Mouse (Mus musculus) megakaryocyte-erythroid progenitor cell, adult 5-6 weeks (primary cell): ENCODE measurements at regions not wholly inside any gene's neighbourhood (a gene's known extent, or its start where the extent isn't known, plus 50 kb on each side); places are given as distances from the start of the nearest gene placed in this dataset.

ENCODE experiments used
- ATAC-seq: replicated peaks from 2 replicates; pipeline ENCODE4 v1.8.0; 2016; ENCODE audit warnings: mild to moderate bottlenecking, inconsistent platforms; ENCODE audit not compliant: severe bottlenecking, poor library complexity, low FRiP score, low TSS enrichment

GRCm38 (mm10) chr9:79301580-79301979 lies 417.1 kb downstream of the Col12a1 start:
- ATAC-seq = no peak

GRCm38 (mm10) chr9:79310591-79310990 lies 408.0 kb downstream of the Col12a1 start:
- no peak for ATAC-seq

- ATAC-seq = no peak
Measured at GRCm38 (mm10) chr9:79317411-79317810, 401.2 kb downstream of the Col12a1 start.

DNA sequence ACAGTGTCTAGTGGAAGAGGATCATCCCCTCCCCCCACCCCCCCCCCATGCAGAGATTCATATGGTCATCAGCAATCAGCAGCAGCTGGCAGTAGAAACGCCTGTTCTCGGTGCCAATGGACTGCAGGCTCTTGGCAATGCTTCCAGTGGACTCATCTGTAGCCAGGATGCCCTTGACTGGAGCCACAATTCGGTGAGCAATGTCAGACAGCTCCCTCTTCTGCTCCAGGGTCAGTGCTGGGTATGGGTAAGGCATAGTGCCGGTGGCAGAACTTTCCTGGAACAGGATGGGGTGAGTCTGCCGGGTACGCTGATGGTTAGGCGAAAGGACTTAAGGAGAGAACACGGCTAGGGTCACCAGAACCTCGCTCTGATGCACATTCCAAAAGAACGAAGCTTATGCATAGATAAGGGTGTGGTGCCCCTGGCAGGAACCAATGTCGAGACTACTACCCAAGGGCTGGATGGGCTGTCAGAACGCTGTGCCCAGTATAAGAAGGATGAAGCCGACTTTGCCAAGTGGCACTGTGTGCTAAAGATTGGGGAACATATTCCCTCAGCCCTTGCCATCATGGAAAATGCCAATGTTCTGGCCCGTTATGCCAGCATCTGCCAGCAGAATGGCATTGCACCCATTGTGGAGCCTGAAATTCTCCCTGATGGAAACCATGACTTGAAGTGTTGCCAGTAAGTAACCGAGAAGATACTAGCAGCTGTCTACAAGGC lies 372.1 kb downstream of the Col12a1 start:
- ATAC-seq = no peak

DNA sequence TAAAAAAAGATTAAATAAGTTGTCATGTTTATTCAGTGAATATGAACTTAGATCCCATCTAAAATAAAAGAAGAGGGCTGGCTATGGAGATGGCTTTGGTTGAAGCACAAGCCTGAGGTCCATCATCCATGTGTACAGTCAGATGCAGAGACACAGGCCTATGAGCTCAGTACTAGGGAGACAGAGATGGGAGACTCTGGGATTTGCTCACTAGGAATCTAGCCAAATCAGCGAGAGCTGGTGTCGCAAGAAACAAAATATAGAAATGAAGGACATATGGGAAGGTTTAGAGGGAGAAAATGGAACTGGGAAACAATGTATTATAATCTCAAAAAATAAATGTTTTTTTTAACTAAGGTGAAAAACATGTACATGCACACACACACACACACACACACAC lies 326.6 kb downstream of the Col12a1 start:
- ATAC-seq = no peak

GRCm38 (mm10) chr9:79414989-79415388 lies 303.6 kb downstream of the Col12a1 start:
- no peak for ATAC-seq

- ATAC-seq = no peak
Measured at GRCm38 (mm10) chr9:79430417-79430816, 288.2 kb downstream of the Col12a1 start.

DNA sequence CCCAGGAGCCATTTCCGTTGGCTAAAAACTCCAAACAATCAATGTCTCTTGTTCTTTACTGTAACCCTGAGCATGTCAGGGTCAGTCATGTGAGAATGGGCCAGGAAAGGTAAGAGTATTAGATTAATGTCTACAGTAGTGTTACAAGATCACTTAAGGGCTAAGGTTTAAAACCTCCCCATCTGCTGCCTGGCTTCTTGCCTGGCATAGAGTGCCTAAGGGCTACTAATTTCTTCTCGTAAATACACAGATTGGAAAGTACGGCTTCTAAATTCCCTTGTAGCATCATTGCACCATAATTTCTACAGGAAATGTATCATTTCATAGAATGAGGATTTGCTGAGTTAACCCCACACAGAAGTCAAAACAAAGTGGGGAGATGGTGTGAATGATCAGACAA lies 281.0 kb downstream of the Col12a1 start:
- ATAC-seq = no peak

- ATAC-seq = no peak
Measured at GRCm38 (mm10) chr9:79439233-79439960, 279.2 kb downstream of the Col12a1 start.

GRCm38 (mm10) chr9:79455226-79455625 lies 263.4 kb downstream of the Col12a1 start:
- ATAC-seq = no peak

DNA sequence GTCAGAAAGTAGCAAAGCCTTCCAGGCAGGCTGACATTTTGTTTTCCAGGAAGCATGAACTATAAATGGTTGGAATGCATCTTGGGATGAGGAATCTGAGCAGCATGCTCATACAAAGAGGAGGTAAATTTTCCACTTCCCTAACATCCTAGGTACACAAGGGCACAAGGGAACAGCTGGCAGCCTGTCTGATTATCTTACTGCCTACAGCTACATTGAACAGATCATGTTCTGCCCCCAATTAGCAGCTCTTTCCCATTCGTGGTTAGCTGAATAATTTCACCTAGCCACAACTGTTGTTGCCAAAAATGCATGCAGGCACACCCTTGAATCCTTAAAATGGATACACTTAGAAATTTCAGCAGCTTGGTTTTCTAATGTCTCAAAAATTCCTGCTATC lies 239.5 kb downstream of the Col12a1 start:
- ATAC-seq = no peak

GRCm38 (mm10) chr9:79500253-79500652 lies 218.4 kb downstream of the Col12a1 start:
- ATAC-seq = no peak

DNA sequence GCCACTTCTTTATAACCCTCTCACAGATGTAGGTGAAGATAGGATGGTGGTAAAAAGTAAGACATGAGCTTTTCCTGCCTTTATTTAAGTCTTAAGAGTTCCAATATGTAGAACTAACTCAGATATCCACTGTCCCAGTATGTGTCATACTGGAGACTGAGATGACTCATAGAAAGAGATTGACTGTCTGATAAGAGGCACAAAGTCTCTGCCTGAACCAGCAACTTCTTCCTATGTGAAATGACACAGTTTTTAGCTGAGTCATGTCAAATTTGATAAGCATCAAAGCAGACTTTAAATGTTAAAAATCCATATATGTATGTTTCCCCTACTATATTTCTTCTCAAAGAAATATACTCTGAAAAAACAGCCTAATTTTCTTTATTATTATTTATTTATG lies 216.6 kb downstream of the Col12a1 start:
- ATAC-seq = no peak

- ATAC-seq = no peak
Measured at GRCm38 (mm10) chr9:79516384-79516783, 202.2 kb downstream of the Col12a1 start.

GRCm38 (mm10) chr9:79517461-79517860 lies 201.2 kb downstream of the Col12a1 start:
- ATAC-seq = no peak

DNA sequence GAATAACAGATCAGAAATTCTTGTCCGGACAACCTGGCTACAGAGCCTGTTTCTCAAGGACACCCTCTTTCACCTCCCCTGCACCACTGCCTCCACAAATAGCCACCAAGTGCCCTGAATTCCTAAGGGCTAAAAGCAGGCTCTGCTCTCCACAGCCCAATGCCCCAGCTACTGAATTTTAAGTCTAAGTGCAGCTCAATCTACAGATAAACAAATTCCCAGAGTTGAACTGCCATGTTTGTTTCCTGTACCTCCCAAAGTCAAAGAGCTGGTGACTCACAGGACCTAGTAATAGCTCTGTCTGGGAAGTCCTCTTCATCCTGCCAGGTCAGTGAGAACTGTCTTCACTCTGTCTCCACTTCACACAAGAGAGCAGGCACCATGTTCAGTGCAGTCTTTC lies 200.0 kb downstream of the Col12a1 start:
- no peak for ATAC-seq

GRCm38 (mm10) chr9:79520498-79520897 lies 198.1 kb downstream of the Col12a1 start:
- no peak for ATAC-seq

DNA sequence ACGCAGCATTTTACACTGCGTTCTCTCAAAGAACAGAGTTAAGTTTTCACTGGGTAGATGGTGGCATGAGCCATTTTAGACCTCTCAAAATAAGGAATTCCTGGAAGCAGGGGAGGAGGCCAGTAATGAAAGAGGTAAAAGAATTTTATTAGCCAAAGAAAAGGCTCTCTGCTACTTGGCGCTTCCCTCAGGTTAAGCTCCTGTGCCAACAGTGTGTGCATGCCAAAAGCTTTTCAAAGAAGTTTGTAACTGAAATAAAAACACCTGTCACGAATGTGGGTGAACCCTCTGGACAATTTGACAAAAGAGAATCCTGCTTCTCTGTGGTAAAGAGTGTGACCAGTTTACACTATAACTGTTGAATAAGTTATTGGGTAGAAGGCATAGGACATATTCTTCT lies 195.6 kb downstream of the Col12a1 start:
- no peak for ATAC-seq

DNA sequence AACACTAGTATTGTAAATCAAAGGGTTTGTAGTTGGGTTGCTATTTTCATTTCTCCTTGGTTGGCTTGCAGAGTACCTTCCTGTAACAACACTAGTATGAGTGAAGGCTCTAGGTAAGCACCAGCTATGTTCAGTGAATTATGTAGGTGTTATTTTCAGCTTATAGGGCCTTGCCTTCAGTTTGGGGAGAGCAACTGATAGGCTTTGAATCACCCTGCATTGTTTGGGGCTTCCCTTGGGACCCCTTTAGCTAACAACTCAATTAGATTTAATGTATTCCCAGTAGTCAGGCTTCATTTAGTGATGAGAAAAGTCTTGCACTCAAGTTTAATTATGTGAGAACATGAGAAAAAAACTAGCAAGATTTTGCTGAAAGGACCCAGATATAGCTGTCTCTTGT lies 193.6 kb downstream of the Col12a1 start:
- no peak for ATAC-seq

GRCm38 (mm10) chr9:79526390-79526789 lies 192.2 kb downstream of the Col12a1 start:
- ATAC-seq = no peak

- ATAC-seq = no peak
Measured at GRCm38 (mm10) chr9:79527331-79527730, 191.3 kb downstream of the Col12a1 start.
